Mouse (Mus musculus): ENCODE measurements around the gene Mael.
A peak's percentile ranks its signal among the peaks of the same experiment; 100 is the strongest.

The Mael gene

DNA sequence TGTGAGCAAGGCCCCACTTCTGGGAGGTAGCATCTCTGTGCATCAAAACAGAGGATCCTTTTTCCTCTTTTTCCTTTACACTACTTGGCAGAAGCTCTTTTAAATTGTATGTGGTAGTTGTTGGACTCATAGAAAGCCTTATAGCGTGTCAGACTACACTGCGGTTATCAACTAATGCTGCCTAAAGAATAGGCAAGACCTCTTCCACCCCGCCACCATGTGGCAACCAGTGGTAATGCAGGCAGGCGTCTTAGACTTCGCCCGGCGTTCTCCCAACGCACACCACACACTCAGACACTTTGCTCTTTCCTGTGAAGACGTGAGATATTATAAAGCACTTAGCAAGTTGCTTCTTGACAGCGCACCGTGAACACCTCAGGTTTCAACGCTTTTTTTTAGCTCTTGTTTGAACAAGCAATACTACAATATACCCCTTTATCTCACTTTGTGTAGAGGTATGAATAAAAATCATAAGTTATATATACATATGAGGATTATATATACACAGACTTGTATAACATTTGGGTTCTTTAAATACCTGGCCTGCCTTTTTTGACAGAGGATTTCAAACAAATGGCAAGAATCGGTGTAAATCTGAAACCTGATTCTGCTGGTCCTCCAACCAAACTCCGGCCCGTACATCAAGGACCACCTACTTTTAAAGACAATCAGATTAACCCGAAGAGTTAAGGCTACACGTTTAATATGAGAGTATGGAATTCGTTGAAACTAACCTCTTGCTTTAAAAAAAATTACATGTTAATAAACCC is 85.0 kb downstream of the Mael start:
- DNase-seq (ENCODE audit: low spot score), result peak; percentile 86

DNA sequence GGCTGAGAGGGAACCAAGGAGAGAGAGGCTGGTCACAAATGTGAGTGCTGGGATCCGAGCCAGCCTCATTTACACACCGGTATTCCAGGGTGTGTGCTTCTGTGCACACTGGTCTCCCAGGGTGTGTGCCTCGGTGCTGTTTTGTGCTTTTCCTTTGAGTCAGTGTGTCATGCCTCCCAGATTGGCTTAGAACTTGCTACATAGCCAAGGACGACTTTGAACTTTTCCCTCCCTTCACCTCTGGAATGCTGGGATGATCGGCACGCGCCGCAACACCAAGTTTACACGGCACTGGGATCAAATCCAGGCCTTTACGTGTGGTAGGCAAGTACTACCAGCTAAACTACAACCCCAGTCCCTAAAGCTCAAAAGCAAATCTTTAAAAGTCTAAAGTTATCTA is 86.5 kb downstream of the Mael start:
- no peak for DNase-seq (ENCODE audit: low spot score)

DNA sequence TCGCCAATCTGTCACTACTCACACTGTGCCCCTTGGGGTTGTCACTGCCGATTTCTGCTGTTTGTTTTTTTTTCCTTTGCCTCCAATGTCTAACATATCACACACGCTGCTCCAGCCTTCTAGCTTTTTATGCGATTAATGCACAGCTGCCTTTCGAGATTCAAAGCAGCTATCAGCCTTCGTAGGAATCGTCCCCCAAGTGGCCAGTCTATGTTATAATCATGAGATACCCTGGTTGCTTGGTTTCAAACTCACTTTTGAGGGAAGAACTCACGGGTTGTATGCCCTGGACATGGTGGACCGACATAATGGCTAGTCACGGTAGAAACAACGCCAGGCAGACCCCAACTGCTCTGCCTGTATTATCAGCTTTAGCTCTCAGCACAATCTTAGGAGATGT is 87.2 kb downstream of the Mael start:
- DNase-seq (ENCODE audit: low spot score), result no peak
